Mouse (Mus musculus) limb, embryonic 11.5 days (tissue): Measurements from ENCODE around the gene Serpine2. TPM values are rescaled to one million over a fixed set of nuclear protein-coding genes. Genes with fewer than 3 reads are reported as not detected.

Experiments
- ATAC-seq: fragments of 200-750 bp; cut with Nextera tagmentation; 2 replicates; pipeline ENCODE4 v1.8.0; 2017; ENCODE audit warnings: low read depth; ENCODE audit not compliant: insufficient number of reproducible peaks, low FRiP score, low TSS enrichment
- DNase-seq: peaks from one replicate; pipeline ENCODE4 v3.0.0-alpha.2; 2015; ENCODE audit warnings: low spot score
- H3K27ac ChIP-seq: fragments of 300-500 bp; sonication (generic); replicated peaks from 2 replicates; pipeline ENCODE4 v1.5.1; 2014; ENCODE audit warnings: low read depth, mild to moderate bottlenecking, low read length
- H3K27me3 ChIP-seq: fragments of 300-500 bp; sonication (generic); 2 replicates; pipeline ENCODE4 v1.6.1; 2014; ENCODE audit warnings: mild to moderate bottlenecking, low read length, mixed read lengths; ENCODE audit not compliant: control insufficient read depth, insufficient read depth
- H3K36me3 ChIP-seq: fragments of 300-500 bp; sonication (generic); 2 replicates; pipeline ENCODE4 v1.6.1; 2014; ENCODE audit warnings: mild to moderate bottlenecking, low read length, moderate library complexity, mixed read lengths; ENCODE audit not compliant: control insufficient read depth, insufficient read depth
- H3K4me1 ChIP-seq: fragments of 300-500 bp; sonication (generic); 2 replicates; pipeline ENCODE4 v1.6.1; 2014; ENCODE audit warnings: low read length, mixed read lengths; ENCODE audit not compliant: control insufficient read depth, insufficient read depth
- H3K4me2 ChIP-seq: fragments of 300-500 bp; sonication (generic); 2 replicates; pipeline ENCODE4 v1.6.1; 2014; ENCODE audit warnings: low read depth, mild to moderate bottlenecking, moderate library complexity; ENCODE audit not compliant: severe bottlenecking
- H3K4me3 ChIP-seq: fragments of 300-500 bp; sonication (generic); 2 replicates; pipeline ENCODE4 v1.5.1; 2014; ENCODE audit warnings: low read depth, low read length
- H3K9ac ChIP-seq: fragments of 300-500 bp; sonication (generic); 2 replicates; pipeline ENCODE4 v1.6.1; 2014; ENCODE audit warnings: mild to moderate bottlenecking, low read length
- H3K9me3 ChIP-seq: fragments of 300-500 bp; sonication (generic); 2 replicates; pipeline ENCODE4 v1.6.1; 2016; ENCODE audit warnings: low read length; ENCODE audit not compliant: control insufficient read depth
- WGBS: fragments of 180-500 bp; shearing (Covaris S2); extraction: QIAGEN DNeasy Blood & Tissue Kit; methylation state at CpG from one replicate; pipeline ENCODE4 v1.1.7; 2014; 5-methylcytosine and 5-hydroxymethylcytosine counted together
- polyA plus RNA-seq: library from polyadenylated mRNA; unstranded; fragments of >200 nt; fragmentation: Nextera tagmentation; extraction: Ambion mirVana; gene quantifications from 2 replicates; pipeline ENCODE4 v1.2.1, GENCODE M21; 2014

Gene Serpine2
- polyA plus RNA-seq, 1 experiment from 2014 or later: 165 TPM

DNA sequence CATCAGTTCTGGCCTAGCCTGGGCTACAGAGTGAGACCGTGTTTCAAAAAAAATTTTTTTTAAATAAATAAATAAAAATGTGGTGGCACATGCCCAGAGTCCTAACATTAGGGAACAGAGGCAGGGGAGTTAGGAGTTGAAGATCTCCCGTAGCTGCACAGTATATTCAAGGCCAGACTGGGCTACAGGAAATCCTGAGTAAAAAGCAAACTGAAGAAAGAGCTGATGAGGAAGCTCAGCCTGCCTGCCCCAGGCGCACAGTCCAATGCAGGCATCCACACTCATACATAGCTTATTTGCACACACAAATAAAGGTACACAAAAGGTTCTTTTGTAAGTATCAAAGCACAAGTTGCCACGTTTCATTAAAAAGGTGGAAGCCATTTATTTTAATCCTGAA lies 103.4 kb downstream of the Serpine2 start:
- DNase-seq (no peak), ATAC-seq (no peak)
- Histone ChIP-seq H3K4me3 (no peak overlapping the region), H3K9me3 (no peaks in the 10 kb centered on the region), H3K4me1 (peaks cover 3% of the 10 kb centered on the region; the same call in 1 of the 2 replicates), H3K9ac (no peak overlapping the region), H3K4me2 (no peak overlapping the region), H3K36me3 (no peaks in the 10 kb centered on the region), H3K27me3 (no peaks in the 10 kb centered on the region), H3K27ac (no peak overlapping the region)
- WGBS: 90% methylated on average over 4 of the region's 4 CpGs

GRCm38 (mm10) chr1:79757161-79757560 lies 103.8 kb downstream of the Serpine2 start:
- no peak overlapping the region for H3K4me3 ChIP-seq
- peaks cover 3% of the 10 kb centered on the region; the same call in 1 of the 2 replicates for H3K4me1 ChIP-seq
- DNase-seq (no peak), ATAC-seq (no peak)
- H3K4me2 ChIP-seq: no peak overlapping the region
- no peak overlapping the region for H3K27ac ChIP-seq
- no peaks in the 10 kb centered on the region for H3K36me3 ChIP-seq
- H3K9ac ChIP-seq: no peak overlapping the region
- no peaks in the 10 kb centered on the region for H3K27me3 ChIP-seq
- WGBS: 65% methylated on average over 7 of the region's 7 CpGs
- no peaks in the 10 kb centered on the region for H3K9me3 ChIP-seq

DNA sequence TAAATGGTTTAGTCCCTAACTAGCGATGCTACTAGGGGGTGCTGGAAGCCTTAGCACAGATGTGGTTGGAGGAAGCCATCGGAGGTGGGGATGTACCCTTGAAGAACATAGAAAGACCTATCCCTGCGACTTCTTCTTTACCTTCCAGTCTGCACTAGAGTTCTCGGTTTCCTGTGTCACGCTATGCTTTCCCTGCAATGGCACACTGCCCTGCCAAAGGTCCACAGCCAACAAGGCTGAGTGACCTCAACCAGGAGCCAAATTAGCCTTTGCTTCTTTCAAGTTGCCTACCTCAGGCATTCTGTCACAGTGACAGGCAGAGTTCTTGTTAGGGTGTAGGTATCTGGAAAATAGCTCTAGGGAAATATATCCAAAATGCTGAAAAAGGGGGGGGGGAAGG lies 104.6 kb downstream of the Serpine2 start:
- DNase-seq (no peak), ATAC-seq (no peak)
- Histone ChIP-seq H3K9me3 (no peaks in the 10 kb centered on the region), H3K36me3 (no peaks in the 10 kb centered on the region), H3K27me3 (no peaks in the 10 kb centered on the region), H3K9ac (no peak overlapping the region), H3K27ac (no peak overlapping the region), H3K4me3 (no peak overlapping the region), H3K4me1 (peaks cover 3% of the 10 kb centered on the region; the same call in 1 of the 2 replicates), H3K4me2 (no peak overlapping the region)
- 87% methylated on average over 5 of the region's 5 CpGs for WGBS

GRCm38 (mm10) chr1:79755376-79755775 lies 105.6 kb downstream of the Serpine2 start:
- DNase-seq: no peak
- H3K27ac ChIP-seq: no peak overlapping the region
- H3K4me3 ChIP-seq: no peak overlapping the region

GRCm38 (mm10) chr1:79754936-79755335 lies 106.0 kb downstream of the Serpine2 start:
- DNase-seq (no peak), ATAC-seq (no peak)
- Histone ChIP-seq H3K36me3 (no peaks in the 10 kb centered on the region), H3K4me3 (no peak overlapping the region), H3K4me2 (no peak overlapping the region), H3K9me3 (no peaks in the 10 kb centered on the region), H3K27me3 (no peaks in the 10 kb centered on the region), H3K9ac (no peak overlapping the region), H3K4me1 (no peaks in the 10 kb centered on the region), H3K27ac (no peak overlapping the region)
- 86% methylated on average over 3 of the region's 3 CpGs for WGBS

More at GRCm38 (mm10) chr1:79755376-79755775, 105.6 kb downstream of the Serpine2 start:
- Histone ChIP-seq H3K36me3 (no peaks in the 10 kb centered on the region), H3K4me1 (no peaks in the 10 kb centered on the region), H3K4me2 (no peak overlapping the region), H3K9ac (no peak overlapping the region), H3K9me3 (no peaks in the 10 kb centered on the region), H3K27me3 (no peaks in the 10 kb centered on the region)
- 66% methylated on average over 2 of the region's 2 CpGs for WGBS
- ATAC-seq: no peak

DNA sequence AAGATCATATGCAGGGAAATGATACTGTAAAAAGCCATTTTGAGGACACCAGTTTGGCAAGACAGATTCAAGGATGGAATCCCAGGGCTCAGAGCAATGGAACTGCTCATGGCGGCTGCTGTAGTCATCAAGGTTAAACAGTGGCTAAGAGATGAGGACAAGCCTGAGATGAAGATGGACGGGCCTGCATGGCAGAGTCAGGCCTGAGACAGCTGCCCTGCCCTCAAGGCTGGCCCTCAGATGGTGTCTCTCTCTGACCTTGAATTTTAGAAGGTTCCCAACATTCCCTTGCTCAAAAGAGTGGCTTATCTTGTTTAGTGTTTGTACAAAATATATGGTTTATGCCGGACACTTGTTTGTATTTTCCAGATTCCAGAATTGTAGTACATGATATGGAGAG lies 107.5 kb downstream of the Serpine2 start:
- ATAC-seq (no peak), DNase-seq (no peak)
- Histone ChIP-seq H3K9me3 (no peaks in the 10 kb centered on the region), H3K4me1 (no peaks in the 10 kb centered on the region), H3K27me3 (no peaks in the 10 kb centered on the region), H3K27ac (no peak overlapping the region), H3K36me3 (no peaks in the 10 kb centered on the region), H3K4me2 (no peak overlapping the region), H3K9ac (no peak overlapping the region), H3K4me3 (no peak overlapping the region)
- WGBS: 90% methylated on average over 3 of the region's 3 CpGs

- WGBS: 89% methylated on average over 4 of the region's 4 CpGs
- Histone ChIP-seq H3K4me3 (no peak overlapping the region), H3K4me2 (no peak overlapping the region), H3K36me3 (no peaks in the 10 kb centered on the region), H3K9ac (no peak overlapping the region), H3K27me3 (no peaks in the 10 kb centered on the region), H3K4me1 (no peaks in the 10 kb centered on the region), H3K27ac (no peak overlapping the region), H3K9me3 (no peaks in the 10 kb centered on the region)
- DNase-seq (no peak), ATAC-seq (no peak)
Measured at GRCm38 (mm10) chr1:79752714-79753340, 108.2 kb downstream of the Serpine2 start.

- DNase-seq (no peak), ATAC-seq (no peak)
- no peak overlapping the region for H3K9ac ChIP-seq
- no peak overlapping the region for H3K27ac ChIP-seq
- WGBS: 86% methylated on average over 7 of the region's 7 CpGs
- no peaks in the 10 kb centered on the region for H3K9me3 ChIP-seq
- no peaks in the 10 kb centered on the region for H3K4me1 ChIP-seq
- H3K4me3 ChIP-seq: no peak overlapping the region
- H3K36me3 ChIP-seq: no peaks in the 10 kb centered on the region
- H3K27me3 ChIP-seq: no peaks in the 10 kb centered on the region
- H3K4me2 ChIP-seq: no peak overlapping the region
Measured at GRCm38 (mm10) chr1:79752015-79752695, 108.8 kb downstream of the Serpine2 start.
